Mouse (Mus musculus) liver, embryonic 12.5 days (tissue): ENCODE measurements around the gene Ttyh2. TPM values are rescaled to one million over a fixed set of nuclear protein-coding genes. Genes with fewer than 3 reads are reported as not detected.

Source experiments
- ATAC-seq: fragments of 200-750 bp; cut with Nextera tagmentation; 2 replicates; pipeline ENCODE4 v1.8.0; 2017; ENCODE audit warnings: moderate number of reproducible peaks, mild to moderate bottlenecking, moderate library complexity
- H3K27ac ChIP-seq: fragments of 300-500 bp; sonication (generic); 2 replicates; pipeline ENCODE4 v1.5.1; 2016; ENCODE audit warnings: mild to moderate bottlenecking
- H3K27me3 ChIP-seq: fragments of 300-500 bp; sonication (generic); replicated peaks from 2 replicates; pipeline ENCODE4 v1.6.1; 2016; ENCODE audit warnings: mild to moderate bottlenecking, moderate library complexity
- H3K36me3 ChIP-seq: fragments of 300-500 bp; sonication (generic); 2 replicates; pipeline ENCODE4 v1.6.1; 2016; ENCODE audit warnings: mild to moderate bottlenecking, moderate library complexity
- H3K4me1 ChIP-seq: fragments of 300-500 bp; sonication (generic); 2 replicates; pipeline ENCODE4 v1.6.1; 2016
- H3K4me2 ChIP-seq: fragments of 300-500 bp; sonication (generic); 2 replicates; pipeline ENCODE4 v1.6.1; 2016; ENCODE audit warnings: mild to moderate bottlenecking, moderate library complexity
- H3K4me3 ChIP-seq: fragments of 300-500 bp; sonication (generic); 2 replicates; pipeline ENCODE4 v1.5.1; 2016; ENCODE audit warnings: mild to moderate bottlenecking, moderate library complexity
- H3K9ac ChIP-seq: fragments of 300-500 bp; sonication (generic); 2 replicates; pipeline ENCODE4 v1.6.1; 2016; ENCODE audit warnings: mild to moderate bottlenecking, moderate library complexity
- H3K9me3 ChIP-seq: fragments of 300-500 bp; sonication (generic); replicated peaks from 2 replicates; pipeline ENCODE4 v1.6.1; 2016; ENCODE audit warnings: mild to moderate bottlenecking, moderate library complexity
- WGBS: fragments of 180-500 bp; shearing (Covaris S2); methylation state at CpG from one replicate; pipeline ENCODE4 v1.1.7; 2016; ENCODE audit not compliant: insufficient replicate concordance; 5-methylcytosine and 5-hydroxymethylcytosine counted together
- polyA plus RNA-seq: library from polyadenylated mRNA; unstranded; fragments of >200 nt; fragmentation: Nextera tagmentation; extraction: Ambion mirVana; gene quantifications from 2 replicates; pipeline ENCODE4 v1.2.1, GENCODE M21; 2016

Ttyh2 gene
- polyA plus RNA-seq, result 5.6 and 6.1 TPM in 2 replicates

GRCm38 (mm10) chr11:114675341-114675825 is at the start of gene Ttyh2:
Ttyh2 (plus strand) TSS chr11:114675431.
- peaks cover 70% of the 10 kb centered on the region for H3K4me1 ChIP-seq
- H3K27me3 ChIP-seq, result peaks cover 22% of the 10 kb centered on the region
- peak within 1 kb of the TSS; percentile 77 for H3K9ac ChIP-seq

GRCm38 (mm10) chr11:114626071-114626690 is 49.0 kb upstream of the Ttyh2 start:
- Histone ChIP-seq H3K27me3 (no peaks in the 10 kb centered on the region), H3K36me3 (no peaks in the 10 kb centered on the region), H3K4me2 (no peak overlapping the region), H3K4me3 (no peak overlapping the region), H3K9me3 (peaks cover 9% of the 10 kb centered on the region; the same call in 1 of the 2 replicates), H3K27ac (no peak overlapping the region), H3K4me1 (no peaks in the 10 kb centered on the region), H3K9ac (no peak overlapping the region)
- 78% methylated on average over 13 of the region's 13 CpGs for WGBS
- ATAC-seq, result no peak

More at GRCm38 (mm10) chr11:114675341-114675825, at the start of gene Ttyh2:
- peak; percentile 91 for ATAC-seq
- Histone ChIP-seq H3K27ac (peak within 1 kb of the TSS; percentile 60; the same call in 1 of the 2 replicates), H3K36me3 (peaks cover 37% of the 10 kb centered on the region), H3K4me3 (peak within 1 kb of the TSS; percentile 64), H3K9me3 (no peaks in the 10 kb centered on the region), H3K4me2 (peak within 1 kb of the TSS; percentile 99)
- 2% methylated on average over 40 of the region's 40 CpGs for WGBS

GRCm38 (mm10) chr11:114627036-114627435 is 48.2 kb upstream of the Ttyh2 start:
- Histone ChIP-seq H3K9me3 (peaks cover 9% of the 10 kb centered on the region; the same call in 1 of the 2 replicates), H3K36me3 (no peaks in the 10 kb centered on the region), H3K27me3 (no peaks in the 10 kb centered on the region), H3K4me2 (no peak overlapping the region), H3K4me1 (no peaks in the 10 kb centered on the region), H3K4me3 (no peak overlapping the region), H3K9ac (no peak overlapping the region), H3K27ac (no peak overlapping the region)
- no peak for ATAC-seq
- whole genome bisulfite sequencing, result 52% methylated on average over 6 of the region's 6 CpGs

GRCm38 (mm10) chr11:114628032-114628431 is 47.2 kb upstream of the Ttyh2 start:
- 65% methylated on average over 12 of the region's 12 CpGs for WGBS
- no peak overlapping the region for H3K27ac ChIP-seq
- H3K4me3 ChIP-seq, result no peak overlapping the region
- H3K4me2 ChIP-seq, result no peak overlapping the region
- ATAC-seq, result no peak
- no peak overlapping the region for H3K9ac ChIP-seq
- peaks cover 9% of the 10 kb centered on the region; the same call in 1 of the 2 replicates for H3K9me3 ChIP-seq
- H3K36me3 ChIP-seq, result no peaks in the 10 kb centered on the region
- no peaks in the 10 kb centered on the region for H3K4me1 ChIP-seq
- H3K27me3 ChIP-seq, result no peaks in the 10 kb centered on the region

- 62% methylated on average over 5 of the region's 5 CpGs for WGBS
- no peak overlapping the region for H3K27ac ChIP-seq
- H3K9ac ChIP-seq, result no peak overlapping the region
- H3K27me3 ChIP-seq, result peaks cover 10% of the 10 kb centered on the region
- H3K4me1 ChIP-seq, result no peaks in the 10 kb centered on the region
- no peak overlapping the region for H3K4me3 ChIP-seq
- no peak for ATAC-seq
- no peak overlapping the region for H3K4me2 ChIP-seq
- H3K36me3 ChIP-seq, result no peaks in the 10 kb centered on the region
- H3K9me3 ChIP-seq, result peaks cover 9% of the 10 kb centered on the region; the same call in 1 of the 2 replicates
Measured at GRCm38 (mm10) chr11:114630044-114630443, 45.2 kb upstream of the Ttyh2 start.

- H3K27me3 ChIP-seq, result peaks cover 26% of the 10 kb centered on the region
- H3K4me3 ChIP-seq, result no peak overlapping the region
Measured at GRCm38 (mm10) chr11:114632266-114632665, 43.0 kb upstream of the Ttyh2 start.

GRCm38 (mm10) chr11:114636292-114636691 is 38.9 kb upstream of the Ttyh2 start:
- Histone ChIP-seq H3K4me3 (no peak overlapping the region), H3K27ac (no peak overlapping the region), H3K4me1 (peaks cover 3% of the 10 kb centered on the region; the same call in 1 of the 2 replicates), H3K36me3 (no peaks in the 10 kb centered on the region), H3K9ac (no peak overlapping the region), H3K9me3 (no peaks in the 10 kb centered on the region), H3K4me2 (no peak overlapping the region), H3K27me3 (peaks cover 65% of the 10 kb centered on the region)
- no peak for ATAC-seq
- under 1% methylated on average over 6 of the region's 6 CpGs for WGBS

More at GRCm38 (mm10) chr11:114632266-114632665, 43.0 kb upstream of the Ttyh2 start:
- Histone ChIP-seq H3K9me3 (peaks cover 9% of the 10 kb centered on the region; the same call in 1 of the 2 replicates), H3K9ac (no peak overlapping the region), H3K4me1 (peaks cover 3% of the 10 kb centered on the region; the same call in 1 of the 2 replicates), H3K27ac (no peak overlapping the region), H3K4me2 (no peak overlapping the region), H3K36me3 (no peaks in the 10 kb centered on the region)
- 57% methylated on average over 8 of the region's 8 CpGs for WGBS
- ATAC-seq, result no peak

GRCm38 (mm10) chr11:114636727-114637505 is 38.3 kb upstream of the Ttyh2 start:
- WGBS, result 56% methylated on average over 35 of the region's 35 CpGs
- Histone ChIP-seq H3K36me3 (no peaks in the 10 kb centered on the region), H3K9ac (no peak overlapping the region), H3K9me3 (no peaks in the 10 kb centered on the region), H3K4me3 (no peak overlapping the region), H3K4me2 (no peak overlapping the region), H3K27me3 (peaks cover 72% of the 10 kb centered on the region), H3K4me1 (peaks cover 3% of the 10 kb centered on the region; the same call in 1 of the 2 replicates), H3K27ac (no peak overlapping the region)
- 0 out of 2 replicates have a peak, but pooled peaks have one; percentile 30 for ATAC-seq

- Histone ChIP-seq H3K4me2 (no peak overlapping the region), H3K27ac (no peak overlapping the region), H3K36me3 (no peaks in the 10 kb centered on the region), H3K4me3 (no peak overlapping the region), H3K4me1 (peaks cover 3% of the 10 kb centered on the region; the same call in 1 of the 2 replicates), H3K9me3 (no peaks in the 10 kb centered on the region), H3K9ac (no peak overlapping the region), H3K27me3 (peaks cover 76% of the 10 kb centered on the region)
- WGBS, result 57% methylated on average over 10 of the region's 10 CpGs
- ATAC-seq, result no peak
Measured at GRCm38 (mm10) chr11:114638647-114639290, 36.5 kb upstream of the Ttyh2 start.

- Histone ChIP-seq H3K9ac (no peak overlapping the region), H3K36me3 (no peaks in the 10 kb centered on the region), H3K4me1 (peaks cover 3% of the 10 kb centered on the region; the same call in 1 of the 2 replicates), H3K27ac (no peak overlapping the region), H3K4me2 (peak overlapping the region; percentile 27), H3K9me3 (no peaks in the 10 kb centered on the region), H3K4me3 (no peak overlapping the region), H3K27me3 (peaks cover 70% of the 10 kb centered on the region)
- whole genome bisulfite sequencing, result 22% methylated on average over 19 of the region's 19 CpGs
- no peak for ATAC-seq
Measured at GRCm38 (mm10) chr11:114639681-114640103, 35.5 kb upstream of the Ttyh2 start.

- Histone ChIP-seq H3K4me2 (no peak overlapping the region), H3K27ac (no peak overlapping the region), H3K36me3 (no peaks in the 10 kb centered on the region), H3K9me3 (no peaks in the 10 kb centered on the region), H3K9ac (no peak overlapping the region), H3K4me3 (no peak overlapping the region), H3K27me3 (peaks cover 61% of the 10 kb centered on the region), H3K4me1 (peaks cover 3% of the 10 kb centered on the region; the same call in 1 of the 2 replicates)
- WGBS, result 51% methylated on average over 6 of the region's 6 CpGs
- no peak for ATAC-seq
Measured at GRCm38 (mm10) chr11:114640658-114641057, 34.6 kb upstream of the Ttyh2 start.
